Mouse (Mus musculus) skeletal muscle tissue, adult 2 months (tissue): ENCODE data around the gene Zfp692.
"Not testable (repeated sequence)": the region's sequence is repeated elsewhere in the genome, so short reads cannot be mapped to it uniquely, and the experiment has no call there.

ENCODE experiments used
- DNase-seq: peaks from one replicate; pipeline ENCODE4 v3.0.0-alpha.2; 2012; ENCODE audit warnings: low read depth, low spot score

The Zfp692 gene

GRCm38 (mm10) chr11:58306860-58307308 is at the start of gene Zfp692:
Gene Zfp692 (plus strand): TSS chr11:58307069.
- DNase-seq: peak; percentile 93

- DNase-seq: no peak
Observed at GRCm38 (mm10) chr11:58257816-58258215, 49.1 kb upstream of the Zfp692 start.

DNA sequence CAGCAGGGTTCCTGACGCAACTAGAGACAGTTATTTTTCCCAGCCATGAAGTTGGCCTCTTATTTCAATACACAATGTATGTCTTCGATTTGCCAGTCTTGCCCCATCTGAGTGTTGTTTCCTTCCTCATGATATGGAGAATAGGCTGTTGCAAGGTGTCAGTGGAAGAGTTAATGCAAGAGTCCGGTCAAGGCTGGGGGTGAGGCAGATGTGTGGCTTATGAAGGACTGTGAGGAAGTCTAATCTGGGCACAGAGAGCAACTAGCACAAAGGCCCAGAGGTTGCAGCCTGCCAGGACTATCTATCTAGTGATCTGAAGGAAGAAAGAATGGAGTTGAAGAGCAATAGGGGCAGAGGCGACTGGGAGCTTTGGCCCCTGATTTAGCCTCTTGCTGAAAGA is 46.7 kb upstream of the Zfp692 start:
- DNase-seq: no peak

DNA sequence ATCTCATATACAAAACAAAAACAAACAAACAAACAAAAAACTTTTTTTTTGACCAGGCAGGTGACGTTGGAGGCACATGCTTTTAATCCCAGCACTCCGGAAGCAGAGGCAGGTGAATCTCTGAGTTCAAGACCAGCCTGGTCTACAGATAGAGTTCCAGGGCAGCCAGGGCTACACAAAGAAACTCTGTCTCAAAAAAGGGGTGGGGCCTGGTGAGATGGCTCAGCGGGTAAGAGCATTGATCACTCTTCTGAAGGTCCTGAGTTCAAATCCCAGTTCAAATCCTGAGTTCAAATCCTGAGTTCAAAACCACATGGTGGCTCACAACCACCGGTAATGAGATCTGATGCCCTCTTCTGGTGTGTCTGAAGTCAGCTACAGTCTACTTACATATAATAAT is 45.0 kb upstream of the Zfp692 start:
- no peak for DNase-seq

DNA sequence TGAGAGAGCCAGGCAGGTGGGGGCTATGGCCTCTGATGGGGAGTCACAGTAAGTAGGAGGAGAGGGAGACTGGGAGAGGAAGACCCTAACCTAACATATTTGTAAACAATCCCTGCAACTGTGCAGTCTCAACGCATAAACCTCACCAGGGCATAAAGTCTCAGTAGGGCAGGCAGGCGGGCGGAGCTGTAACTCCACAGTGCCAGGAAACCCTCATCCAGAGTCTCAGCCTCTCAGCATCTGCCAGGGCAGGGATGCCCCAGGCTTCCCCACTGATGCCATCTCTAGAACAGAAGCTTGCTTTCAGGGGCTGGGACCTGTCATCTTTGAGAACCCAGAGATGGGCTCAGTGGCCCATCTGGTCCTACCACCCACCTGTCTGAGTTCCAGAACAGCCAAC is 44.5 kb upstream of the Zfp692 start:
- no peak for DNase-seq

DNA sequence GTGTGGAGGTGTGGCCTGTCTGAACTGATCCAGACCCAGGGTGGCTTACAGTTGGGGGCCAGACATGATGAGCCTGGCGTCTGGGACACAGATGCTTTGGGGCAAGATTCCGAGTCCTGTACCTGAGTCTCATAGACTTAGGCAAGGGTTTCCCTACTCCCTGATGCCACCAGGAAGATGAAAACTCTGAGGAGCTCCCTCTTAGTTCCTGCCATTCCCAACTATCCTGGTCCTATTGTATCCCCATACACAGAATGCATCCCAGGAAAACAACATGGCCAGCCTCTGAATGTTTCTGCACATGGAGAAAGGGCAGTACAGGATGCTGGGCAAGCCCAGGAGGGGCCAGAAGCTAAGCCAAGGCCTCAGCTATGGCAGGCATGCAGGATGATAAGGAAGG is 43.4 kb upstream of the Zfp692 start:
- no peak for DNase-seq

DNA sequence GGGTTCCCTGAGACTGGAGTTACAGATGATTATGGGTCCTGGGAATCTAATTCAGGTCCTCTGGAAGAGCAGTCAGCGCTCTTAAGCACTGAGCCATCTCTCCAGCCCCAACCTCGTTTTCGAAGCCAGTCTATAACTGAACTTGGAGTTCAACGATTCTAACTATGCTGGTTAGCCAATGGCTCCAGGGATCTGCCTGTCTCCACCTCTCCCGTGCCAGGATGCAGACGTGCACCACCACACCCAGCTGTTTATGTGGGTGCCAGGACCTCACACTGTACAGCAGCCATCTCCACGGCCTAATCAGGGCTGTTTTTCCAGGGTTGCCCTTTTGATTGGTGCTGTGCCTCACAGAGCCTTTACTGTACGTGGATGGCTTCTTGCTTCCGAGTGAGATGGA is 42.3 kb upstream of the Zfp692 start:
- no peak for DNase-seq

DNA sequence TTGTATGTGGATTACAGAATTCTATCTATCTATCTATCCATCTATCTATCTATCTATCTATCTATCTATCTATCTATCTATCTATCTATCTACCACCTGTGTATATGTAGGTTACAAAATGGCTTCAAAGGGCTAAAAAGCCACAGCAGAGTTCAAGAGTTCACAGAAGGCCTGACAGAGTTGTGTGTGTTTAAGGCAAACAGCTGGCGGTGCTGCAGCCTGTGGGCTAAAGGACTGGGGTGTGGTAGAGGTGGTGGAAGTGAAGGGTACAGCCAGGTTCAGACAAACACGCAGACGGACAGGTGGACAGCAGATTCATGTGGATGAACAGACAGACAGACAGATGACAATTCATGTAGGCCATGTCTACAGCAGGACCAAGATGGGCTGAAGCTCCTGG is 38.6 kb upstream of the Zfp692 start:
- DNase-seq: no peak

DNA sequence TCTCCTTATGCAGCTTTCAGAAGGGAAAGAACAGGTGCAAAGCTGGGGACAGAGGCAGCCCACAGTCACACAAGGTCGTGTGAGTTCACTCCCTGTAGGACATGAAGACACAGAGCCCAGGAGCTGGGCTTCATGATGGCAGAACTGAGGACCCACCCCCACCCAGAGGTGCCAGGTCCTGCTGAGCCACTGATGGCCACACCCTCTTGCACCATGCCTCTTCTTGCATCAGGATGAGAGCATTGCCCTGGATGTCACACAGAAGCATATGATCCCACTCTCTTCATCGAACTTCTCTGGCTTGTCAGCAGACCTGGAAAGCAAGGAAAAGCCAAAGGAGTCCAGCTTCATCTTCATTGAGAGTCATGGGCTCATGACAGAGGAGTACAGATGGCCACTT is 32.3 kb upstream of the Zfp692 start, which contains the start of gene 4930438A08Rik:
4930438A08Rik (plus strand) TSS at position 228 of the 400 bp plus-strand sequence.
- no peak for DNase-seq

GRCm38 (mm10) chr11:58275756-58276155 is 31.1 kb upstream of the Zfp692 start:
- no peak for DNase-seq

DNA sequence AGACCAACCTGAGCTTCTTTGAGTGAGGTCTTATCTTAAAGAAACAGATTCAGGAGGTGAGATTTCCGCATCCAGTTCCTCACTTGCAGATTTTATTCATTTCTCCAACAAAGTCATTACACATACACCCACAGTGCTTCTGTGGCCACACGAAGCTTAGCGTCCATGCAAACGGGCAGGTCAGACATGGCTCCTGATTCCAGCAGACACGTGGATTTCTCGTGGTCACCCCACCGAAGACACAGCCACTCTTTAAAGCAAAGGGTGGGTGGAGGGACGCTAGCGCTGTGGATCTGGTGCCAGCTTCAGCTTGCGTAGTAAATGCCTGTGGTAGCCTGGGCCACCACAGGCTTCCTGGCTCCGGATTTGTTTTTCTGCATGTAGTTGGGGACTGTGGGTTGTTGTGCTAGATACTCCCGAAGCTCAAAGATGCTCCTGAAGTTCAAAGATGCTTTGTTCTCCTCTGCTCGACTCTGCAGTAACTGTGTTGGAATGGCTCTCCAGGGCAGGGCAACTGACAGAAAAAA is 24.8 kb upstream of the Zfp692 start:
- DNase-seq: no peak

DNA sequence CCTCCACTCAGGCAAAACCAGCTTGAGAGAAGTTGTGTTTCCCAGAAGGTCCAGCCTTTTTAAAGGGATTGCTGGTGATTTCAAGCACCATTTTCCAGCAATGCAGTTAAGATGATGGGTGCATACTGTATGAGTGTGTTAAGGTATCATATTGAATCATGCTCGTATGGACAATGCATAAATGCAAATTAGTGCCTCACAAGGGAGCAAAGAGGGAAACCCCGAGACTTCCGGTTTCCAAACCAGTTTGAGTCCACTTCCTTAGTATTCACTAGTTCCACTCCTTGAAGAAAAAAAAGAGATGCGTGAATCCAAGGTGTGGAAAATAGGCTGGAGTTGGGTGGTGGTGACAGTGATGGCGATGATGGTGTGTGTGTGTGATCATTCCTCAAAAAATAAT is 24.4 kb upstream of the Zfp692 start:
- no peak for DNase-seq

GRCm38 (mm10) chr11:58289992-58290682 is 16.7 kb upstream of the Zfp692 start:
- no peak for DNase-seq

- DNase-seq: no peak
Observed at GRCm38 (mm10) chr11:58290812-58291211, 16.1 kb upstream of the Zfp692 start.

GRCm38 (mm10) chr11:58292791-58293190 is 14.1 kb upstream of the Zfp692 start:
- DNase-seq: no peak

DNA sequence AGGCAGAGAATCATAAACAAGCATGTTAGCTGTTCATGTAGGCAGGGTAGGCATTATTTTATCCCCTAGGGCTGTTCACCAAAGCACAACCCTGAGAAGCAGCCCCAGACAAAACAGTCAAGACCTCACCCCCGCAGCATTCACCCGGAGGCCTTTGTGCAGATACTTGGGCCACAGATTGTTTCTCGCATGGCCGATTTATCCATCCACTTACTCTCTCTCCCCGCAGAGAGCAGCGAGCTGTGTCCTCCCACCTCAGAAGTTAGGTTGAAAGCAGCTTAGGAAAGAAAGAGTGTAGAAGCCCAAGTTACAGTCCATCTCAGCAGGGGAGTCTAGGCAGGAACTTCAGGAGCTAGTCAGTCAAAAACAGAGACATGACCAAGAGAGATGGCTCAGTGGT is 9.5 kb upstream of the Zfp692 start:
- DNase-seq: no peak

GRCm38 (mm10) chr11:58301057-58301456 is 5.8 kb upstream of the Zfp692 start:
- DNase-seq: no peak

DNA sequence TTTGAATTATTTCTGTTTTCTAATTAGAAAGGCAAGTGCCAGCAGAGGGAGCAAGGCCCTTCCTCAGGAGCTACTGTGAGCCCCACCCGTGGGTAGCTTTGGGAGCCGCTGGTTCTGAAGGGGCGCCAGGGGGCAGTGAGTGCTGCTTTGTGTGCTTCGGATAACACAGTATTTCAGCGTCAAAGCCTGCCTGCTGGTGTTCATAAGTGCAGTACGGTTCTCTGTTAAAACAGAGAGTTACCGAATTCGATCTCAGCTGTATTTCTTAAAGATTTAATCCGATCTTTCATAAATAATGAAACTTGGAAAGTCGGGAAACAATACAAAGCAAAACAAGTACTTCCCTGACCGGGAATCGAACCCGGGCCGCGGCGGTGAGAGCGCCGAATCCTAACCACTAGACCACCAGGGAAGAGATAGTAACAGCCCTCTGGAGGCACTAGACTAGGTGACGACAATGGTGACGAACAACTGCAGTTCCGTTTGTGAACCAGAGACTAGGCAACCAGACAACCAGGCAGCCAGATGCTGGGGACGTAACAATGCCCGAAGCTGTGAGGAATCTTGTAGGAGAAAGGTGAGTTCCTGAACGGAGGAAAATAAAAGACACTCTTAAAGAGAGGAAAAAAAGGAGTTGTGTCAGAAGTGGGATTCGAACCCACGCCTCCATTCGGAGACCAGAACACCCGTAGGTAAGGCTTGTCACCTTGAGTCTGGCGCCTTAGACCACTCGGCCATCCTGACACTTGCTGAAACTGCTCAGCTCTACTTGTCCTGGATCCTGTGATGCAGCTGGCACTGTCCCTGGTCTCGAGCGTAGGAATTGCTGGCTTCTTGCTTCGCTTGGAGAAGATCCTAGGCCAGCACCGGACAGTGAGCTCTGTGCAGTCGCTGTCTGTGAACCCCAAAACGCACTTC is 4.8 kb upstream of the Zfp692 start:
- DNase-seq: peak; percentile 98

GRCm38 (mm10) chr11:58302774-58303445 is 4.0 kb upstream of the Zfp692 start:
- DNase-seq: no peak

- no peak for DNase-seq
Observed at GRCm38 (mm10) chr11:58303594-58303993, 3.3 kb upstream of the Zfp692 start.

DNA sequence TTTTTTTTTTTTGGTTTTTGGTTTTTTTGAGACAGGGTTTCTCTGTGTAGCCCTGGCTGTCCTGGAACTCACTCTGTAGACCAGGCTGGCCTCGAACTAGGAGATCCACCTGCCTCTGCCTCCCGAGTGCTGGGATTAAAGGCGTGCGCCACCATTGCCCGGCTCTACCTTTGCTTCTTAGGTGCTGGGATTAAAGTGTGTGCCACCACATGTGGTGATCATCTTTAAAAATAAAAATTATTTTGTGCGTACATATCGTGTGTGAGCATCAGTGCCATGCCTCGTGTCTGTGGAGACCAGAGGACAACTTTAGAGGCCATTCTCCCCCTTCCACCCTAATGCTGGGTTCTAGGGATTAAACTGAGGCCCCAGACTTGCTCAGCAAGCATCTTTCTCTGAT is 1.6 kb upstream of the Zfp692 start:
- not testable (repeated sequence) for DNase-seq
